Mouse (Mus musculus) forebrain, embryonic 16.5 days (tissue): ENCODE results near the gene Heatr3. TPM values are rescaled to one million over a fixed set of nuclear protein-coding genes. Genes with fewer than 3 reads are reported as not detected.
A peak's percentile ranks its signal among the peaks of the same experiment; 100 is the strongest.
"Not testable (repeated sequence)": the region's sequence is repeated elsewhere in the genome, so short reads cannot be mapped to it uniquely, and the experiment has no call there.

Experiments
- ATAC-seq: fragments of 200-750 bp; cut with Nextera tagmentation; 2 replicates; pipeline ENCODE4 v1.8.0; 2017; ENCODE audit warnings: mild to moderate bottlenecking, moderate library complexity
- H3K27ac ChIP-seq: fragments of 300-500 bp; sonication (generic); 2 replicates; pipeline ENCODE4 v1.5.1; 2014; ENCODE audit warnings: low read length, control low read depth
- H3K27me3 ChIP-seq: fragments of 300-500 bp; sonication (generic); replicated peaks from 2 replicates; pipeline ENCODE4 v1.6.1; 2014; ENCODE audit warnings: low read length; ENCODE audit not compliant: control insufficient read depth, insufficient read depth
- H3K36me3 ChIP-seq: fragments of 300-500 bp; sonication (generic); 2 replicates; pipeline ENCODE4 v1.6.1; 2014; ENCODE audit not compliant: control insufficient read depth, insufficient read depth
- H3K4me1 ChIP-seq: fragments of 300-500 bp; sonication (generic); replicated peaks from 2 replicates; pipeline ENCODE4 v1.6.1; 2014; ENCODE audit warnings: low read length; ENCODE audit not compliant: control insufficient read depth, insufficient read depth
- H3K4me2 ChIP-seq: fragments of 300-500 bp; sonication (generic); 2 replicates; pipeline ENCODE4 v1.6.1; 2014; ENCODE audit warnings: mild to moderate bottlenecking, low read length, control low read depth
- H3K4me3 ChIP-seq: fragments of 300-500 bp; sonication (generic); replicated peaks from 2 replicates; pipeline ENCODE4 v1.5.1; 2014; ENCODE audit warnings: mild to moderate bottlenecking, low read length, control low read depth
- H3K9ac ChIP-seq: fragments of 300-500 bp; sonication (generic); replicated peaks from 2 replicates; pipeline ENCODE4 v1.6.1; 2014; ENCODE audit warnings: low read depth, low read length, control low read depth
- H3K9me3 ChIP-seq: fragments of 300-500 bp; sonication (generic); 2 replicates; pipeline ENCODE4 v1.6.1; 2016; ENCODE audit warnings: low read length; ENCODE audit not compliant: control insufficient read depth
- WGBS: fragments of 180-500 bp; shearing (Covaris S2); extraction: QIAGEN DNeasy Blood & Tissue Kit; methylation state at CpG from one replicate; pipeline ENCODE4 v1.1.7; 2014; 5-methylcytosine and 5-hydroxymethylcytosine counted together
- microRNA-seq: library from miRNA; unstranded; fragments of <30 nt; microRNA quantifications from one replicate; pipeline ENCODE4, GENCODE M21; 2017
- polyA plus RNA-seq: library from polyadenylated mRNA; unstranded; fragments of >200 nt; fragmentation: Nextera tagmentation; extraction: Ambion mirVana; gene quantifications from 2 replicates; pipeline ENCODE4 v1.2.1, GENCODE M21; 2015

Gene Heatr3
- polyA plus RNA-seq, 1 experiment from 2014 or later: 40.3 TPM

- Histone ChIP-seq H3K4me1 (peaks cover 31% of the 10 kb centered on the region), H3K4me3 (peak overlapping the region; percentile 90), H3K27me3 (no peaks in the 10 kb centered on the region), H3K9ac (peak overlapping the region; percentile 83), H3K4me2 (peak overlapping the region; percentile 91), H3K9me3 (no peaks in the 10 kb centered on the region), H3K27ac (no peak overlapping the region), H3K36me3 (no peaks in the 10 kb centered on the region)
- ATAC-seq: no peak
- WGBS: 19% methylated on average over 10 of the region's 10 CpGs
Observed at GRCm38 (mm10) chr8:88200724-88201495, 63.3 kb downstream of the Heatr3 start.

- H3K4me3 ChIP-seq: no peak overlapping the region
- no peak overlapping the region for H3K9ac ChIP-seq
- ATAC-seq: no peak
- H3K27me3 ChIP-seq: no peaks in the 10 kb centered on the region
- H3K27ac ChIP-seq: no peak overlapping the region
- H3K9me3 ChIP-seq: no peaks in the 10 kb centered on the region
- WGBS: 43% methylated on average over 3 of the region's 3 CpGs
- no peaks in the 10 kb centered on the region for H3K36me3 ChIP-seq
- peaks cover 33% of the 10 kb centered on the region for H3K4me1 ChIP-seq
- H3K4me2 ChIP-seq: peak overlapping the region; percentile 91
Observed at GRCm38 (mm10) chr8:88201641-88202040, 64.0 kb downstream of the Heatr3 start.

GRCm38 (mm10) chr8:88206016-88206415 is 68.4 kb downstream of the Heatr3 start:
- H3K9ac ChIP-seq: no peak overlapping the region
- H3K4me2 ChIP-seq: no peak overlapping the region
- H3K36me3 ChIP-seq: no peaks in the 10 kb centered on the region
- no peaks in the 10 kb centered on the region for H3K27me3 ChIP-seq
- H3K4me3 ChIP-seq: no peak overlapping the region
- no peak for ATAC-seq
- 43% methylated on average over 9 of the region's 9 CpGs for WGBS
- no peaks in the 10 kb centered on the region for H3K9me3 ChIP-seq
- H3K27ac ChIP-seq: no peak overlapping the region
- peaks cover 27% of the 10 kb centered on the region for H3K4me1 ChIP-seq

GRCm38 (mm10) chr8:88207121-88207821 is 69.6 kb downstream of the Heatr3 start:
- Histone ChIP-seq H3K27me3 (no peaks in the 10 kb centered on the region), H3K9me3 (no peaks in the 10 kb centered on the region), H3K9ac (no peak overlapping the region), H3K4me1 (peaks cover 15% of the 10 kb centered on the region), H3K4me3 (no peak overlapping the region), H3K27ac (no peak overlapping the region), H3K36me3 (no peaks in the 10 kb centered on the region), H3K4me2 (no peak overlapping the region)
- no peak for ATAC-seq
- WGBS: 79% methylated on average over 7 of the region's 7 CpGs

- not testable (repeated sequence) for H3K27me3 ChIP-seq, H3K4me3 ChIP-seq, H3K9ac ChIP-seq, H3K36me3 ChIP-seq, H3K4me2 ChIP-seq, H3K9me3 ChIP-seq, H3K27ac ChIP-seq, H3K4me1 ChIP-seq, ATAC-seq
- WGBS: 93% methylated on average over 5 of the region's 6 CpGs
Observed at GRCm38 (mm10) chr8:88209930-88210827, 72.5 kb downstream of the Heatr3 start.

- Histone ChIP-seq H3K9me3 (no peaks in the 10 kb centered on the region), H3K4me1 (peaks cover 14% of the 10 kb centered on the region), H3K4me2 (no peak overlapping the region), H3K36me3 (no peaks in the 10 kb centered on the region), H3K9ac (no peak overlapping the region), H3K27me3 (no peaks in the 10 kb centered on the region), H3K27ac (no peak overlapping the region), H3K4me3 (no peak overlapping the region)
- no peak for ATAC-seq
- WGBS: 71% methylated on average over 4 of the region's 4 CpGs
Observed at GRCm38 (mm10) chr8:88221353-88221752, 83.7 kb downstream of the Heatr3 start.

Small RNA genes within 50 kb of the gene (microRNA-seq; reads per million reads assigned to microRNA genes)
- gene Mir7071: 1.7 reads per million

Other genes with a start within 250 kb of the Heatr3 start
- gene Zfp423, start 178.3 kb upstream of the Heatr3 start, polyA plus RNA-seq: 13.3 and 20.6 TPM in 2 replicates
- gene Cnep1r1, start 19.1 kb upstream of the Heatr3 start, polyA plus RNA-seq: 48.7 and 53.8 TPM in 2 replicates
- 9.3 and 11.1 TPM in 2 replicates for gene Tent4b, start 61.4 kb downstream of the Heatr3 start, polyA plus RNA-seq
- 2.1 TPM in 2 replicates for gene Adcy7, start 134.5 kb downstream of the Heatr3 start, polyA plus RNA-seq
- gene Brd7, start 224.3 kb downstream of the Heatr3 start, polyA plus RNA-seq: 64.0 and 72.2 TPM in 2 replicates